9 mouse cellular contexts compared by ENCODE assay signal in genomic region chr6:31126131-31126871, GRCm38 (mm10).
DNase-seq lines count a peak whose midpoint lies in the region; ATAC-seq and TF ChIP-seq lines count a peak whose summit lies in the region.
"Had no signal": no experiment of that assay in that cellular context is flagged by ENCODE, and none has a peak within 500 bp of the region (broad histone marks: within the 10 kb centered on the region; RNA-seq: fewer than 3 reads in every experiment).

No protein-coding gene starts in this region.

- 0 out of 2 replicates have a peak overlapping the region, but pooled peaks have one; percentile 32 for H3K27ac ChIP-seq in cortical plate, adult 2 months (ENCODE audit: insufficient read depth, low read length)
- no peak overlapping the region for H3K27ac ChIP-seq in midbrain, postnatal 0 days (ENCODE audit: low read depth, low read length)
- H3K27ac ChIP-seq: hindbrain, embryonic 15.5 days had no signal

- no peak overlapping the region for H3K4me2 ChIP-seq in midbrain, postnatal 0 days (ENCODE audit: low read depth, low read length, poor library complexity, severe bottlenecking)
- H3K4me2 ChIP-seq: hindbrain, embryonic 15.5 days had no signal

- no peaks in the 10 kb centered on the region for H3K36me3 ChIP-seq in midbrain, postnatal 0 days (ENCODE audit: insufficient read depth, low read length)
- H3K36me3 ChIP-seq: hindbrain, embryonic 15.5 days had no signal

- WGBS in midbrain, postnatal 0 days: 86% methylated on average over 15 of the region's 15 CpGs

- peaks cover 19% of the 10 kb centered on the region for H3K4me1 ChIP-seq in cortical plate, adult 2 months (ENCODE audit: control insufficient read depth, insufficient read depth, low read length)
- no peaks in the 10 kb centered on the region for H3K4me1 ChIP-seq in midbrain, postnatal 0 days (ENCODE audit: insufficient read depth, low read length)

- no peaks in the 10 kb centered on the region for H3K9me3 ChIP-seq in midbrain, postnatal 0 days (ENCODE audit: low read length)
- H3K9me3 ChIP-seq: hindbrain, embryonic 15.5 days had no signal

- peak; percentile 58 for DNase-seq in lung, adult 18-20 months
- DNase-seq in lung, postnatal 14 days: no peak
- DNase-seq in lung, postnatal 10 days: peak; percentile 31
- peak; percentile 57 to 66 for DNase-seq in thymus, postnatal 36 days
- no peak for DNase-seq in left cerebral cortex, adult 9 months (ENCODE audit: low spot score in 2 of 2)
- DNase-seq in midbrain, postnatal 0 days (ENCODE audit: low spot score): no peak
- DNase-seq in left cerebral cortex, postnatal 4 days: no peak

- TF ChIP-seq CTCF in cortical plate, adult 2 months (IDR thresholded peaks at IDR 0.05; ENCODE audit: extremely low read depth, insufficient read depth, low read length): no peak
- no peak for TF ChIP-seq CTCF in midbrain, postnatal 0 days (IDR thresholded peaks at IDR 0.05)

- H3K9ac ChIP-seq in midbrain, postnatal 0 days (replicated peaks; ENCODE audit: low read length, poor library complexity, severe bottlenecking): no peak overlapping the region
- H3K9ac ChIP-seq: hindbrain, embryonic 15.5 days had no signal

- intact Hi-C loops in left cerebral cortex, postnatal 4 days (cut with DNase I): loop anchor here (10.0 kb wide), 1 partner anchor 48 kb away; no protein-coding TSS in a partner anchor

- ATAC-seq in midbrain, postnatal 0 days (ENCODE audit: low FRiP score): no peak

- H3K27me3 ChIP-seq in midbrain, postnatal 0 days (ENCODE audit: insufficient read depth, low read length): no peaks in the 10 kb centered on the region
- H3K27me3 ChIP-seq: hindbrain, embryonic 15.5 days had no signal

- no peak overlapping the region for H3K4me3 ChIP-seq in cortical plate, adult 2 months (ENCODE audit: insufficient read depth, low read length)
- no peak overlapping the region for H3K4me3 ChIP-seq in midbrain, postnatal 0 days (ENCODE audit: low read depth, low read length)
- H3K4me3 ChIP-seq: hindbrain, embryonic 15.5 days had no signal

- no peak for TF ChIP-seq POLR2A in cortical plate, adult 2 months (IDR thresholded peaks at IDR 0.05; ENCODE audit: extremely low read depth, insufficient read depth, low read length)

Comparison
In these comparisons a context has a peak if more than half of its experiments do, and no peak if none do; other contexts are left out.
1. DNase-seq: peak in lung, adult 18-20 months (2 of 2), lung, postnatal 10 days (single experiment) and thymus, postnatal 36 days (2 of 2); none in lung, postnatal 14 days (single experiment), left cerebral cortex, adult 9 months (0 of 2), midbrain, postnatal 0 days (single experiment) and left cerebral cortex, postnatal 4 days (single experiment).